Mouse (Mus musculus): ENCODE results near the gene Gtf2h3. TPM values are rescaled to one million over a fixed set of nuclear protein-coding genes. Genes with fewer than 3 reads are reported as not detected.
A peak's percentile ranks its signal among the peaks of the same experiment; 100 is the strongest.
"Not testable (repeated sequence)": the region's sequence is repeated elsewhere in the genome, so short reads cannot be mapped to it uniquely, and the experiment has no call there.

Gene Gtf2h3
- total RNA-seq, 4 experiments from 2014 or later = 28.9 to 36.7 (median 31.6) TPM

GRCm38 (mm10) chr5:124571068-124571467 lies 7.9 kb upstream of the Gtf2h3 start:
- peak; percentile 78 to 79 for DNase-seq (ENCODE audit: low spot score in 2 of 2)

GRCm38 (mm10) chr5:124575467-124575866 lies 3.5 kb upstream of the Gtf2h3 start:
- DNase-seq (ENCODE audit: low spot score in 2 of 2) = no peak

GRCm38 (mm10) chr5:124582515-124582914 lies 3.6 kb downstream of the Gtf2h3 start:
- no peak for DNase-seq (ENCODE audit: low spot score in 2 of 2)

- DNase-seq (ENCODE audit: low spot score in 2 of 2) = no peak
These were observed 13.8 kb downstream of the Gtf2h3 start for GRCm38 (mm10) chr5:124592768-124593167.

GRCm38 (mm10) chr5:124598224-124599174 lies 19.6 kb downstream of the Gtf2h3 start:
- DNase-seq (ENCODE audit: low spot score in 2 of 2) = peak; percentile 95 to 97

GRCm38 (mm10) chr5:124599726-124600125 lies 20.8 kb downstream of the Gtf2h3 start:
- not testable (repeated sequence) for DNase-seq (ENCODE audit: low spot score in 2 of 2)

- DNase-seq (ENCODE audit: low spot score in 2 of 2) = peak in 1 of 2 experiments; percentile 52
These were observed 23.4 kb downstream of the Gtf2h3 start for GRCm38 (mm10) chr5:124602349-124602748.

- DNase-seq (ENCODE audit: low spot score in 2 of 2) = no peak
These were observed 25.4 kb downstream of the Gtf2h3 start for GRCm38 (mm10) chr5:124604296-124604695.

GRCm38 (mm10) chr5:124605041-124605622 lies 26.2 kb downstream of the Gtf2h3 start:
- no peak for DNase-seq (ENCODE audit: low spot score in 2 of 2)

GRCm38 (mm10) chr5:124610965-124611364 lies 32.0 kb downstream of the Gtf2h3 start:
- no peak for DNase-seq (ENCODE audit: low spot score in 2 of 2)

- DNase-seq (ENCODE audit: low spot score in 2 of 2) = no peak
These were observed 35.8 kb downstream of the Gtf2h3 start for GRCm38 (mm10) chr5:124614709-124615108.

- no peak for DNase-seq (ENCODE audit: low spot score in 2 of 2)
These were observed 39.8 kb downstream of the Gtf2h3 start for GRCm38 (mm10) chr5:124618711-124619110.

- no peak for DNase-seq (ENCODE audit: low spot score in 2 of 2)
These were observed 42.4 kb downstream of the Gtf2h3 start for GRCm38 (mm10) chr5:124621362-124621761.

- DNase-seq (ENCODE audit: low spot score in 2 of 2) = no peak
These were observed 44.0 kb downstream of the Gtf2h3 start for GRCm38 (mm10) chr5:124622890-124623289.

- DNase-seq (ENCODE audit: low spot score in 2 of 2) = no peak
These were observed 45.4 kb downstream of the Gtf2h3 start for GRCm38 (mm10) chr5:124624291-124624690.

- peak; percentile 88 to 89 for DNase-seq (ENCODE audit: low spot score in 2 of 2)
These were observed 49.8 kb downstream of the Gtf2h3 start, which contains the start of gene Atp6v0a2 for GRCm38 (mm10) chr5:124628448-124629363. Atp6v0a2 (plus strand) TSS chr5:124628576.

GRCm38 (mm10) chr5:124629641-124630040 lies 50.7 kb downstream of the Gtf2h3 start:
- no peak for DNase-seq (ENCODE audit: low spot score in 2 of 2)

GRCm38 (mm10) chr5:124631685-124632084 lies 52.7 kb downstream of the Gtf2h3 start:
- DNase-seq (ENCODE audit: low spot score in 2 of 2) = no peak

- no peak for DNase-seq (ENCODE audit: low spot score in 2 of 2)
These were observed 53.5 kb downstream of the Gtf2h3 start for GRCm38 (mm10) chr5:124632461-124632860.

- no peak for DNase-seq (ENCODE audit: low spot score in 2 of 2)
These were observed 54.5 kb downstream of the Gtf2h3 start for GRCm38 (mm10) chr5:124633425-124633824.

- DNase-seq (ENCODE audit: low spot score in 2 of 2) = not testable (repeated sequence)
These were observed 56.1 kb downstream of the Gtf2h3 start for GRCm38 (mm10) chr5:124635068-124635467.

Data from layer of hippocampus, adult 8-10 months (tissue).